Mouse (Mus musculus) testis, postnatal 10 days (tissue): ENCODE data around the gene Gas8.
"Not testable (repeated sequence)": the region's sequence is repeated elsewhere in the genome, so short reads cannot be mapped to it uniquely, and the experiment has no call there.

Experiments
- DNase-seq: peaks from one replicate; pipeline ENCODE4 v3.0.0; 2021; ENCODE audit warnings: low spot score

The Gas8 gene

GRCm38 (mm10) chr8:123518667-123519066 lies at the start of gene Gas8:
Gas8 (plus strand) TSS chr8:123518834.
- DNase-seq, result peak; percentile 92

GRCm38 (mm10) chr8:123472991-123473390 lies 45.6 kb upstream of the Gas8 start:
- DNase-seq, result not testable (repeated sequence)

GRCm38 (mm10) chr8:123474549-123474948 lies 44.1 kb upstream of the Gas8 start:
- DNase-seq, result not testable (repeated sequence)

- no peak for DNase-seq
Observed at GRCm38 (mm10) chr8:123476911-123477736, 41.5 kb upstream of the Gas8 start.

- DNase-seq, result peak; percentile 96
Observed at GRCm38 (mm10) chr8:123477737-123478258, 40.8 kb upstream of the Gas8 start, which contains the start of gene Afg3l1. Afg3l1 (plus strand) TSS chr8:123477903.

- no peak for DNase-seq
Observed at GRCm38 (mm10) chr8:123478456-123479218, 40.0 kb upstream of the Gas8 start.

GRCm38 (mm10) chr8:123482627-123483026 lies 36.0 kb upstream of the Gas8 start:
- DNase-seq, result no peak

- no peak for DNase-seq
Observed at GRCm38 (mm10) chr8:123491280-123492075, 27.2 kb upstream of the Gas8 start.

GRCm38 (mm10) chr8:123492898-123493297 lies 25.7 kb upstream of the Gas8 start:
- DNase-seq, result no peak

- DNase-seq, result no peak
Observed at GRCm38 (mm10) chr8:123497699-123498098, 20.9 kb upstream of the Gas8 start.

- no peak for DNase-seq
Observed at GRCm38 (mm10) chr8:123498963-123499362, 19.7 kb upstream of the Gas8 start.

GRCm38 (mm10) chr8:123499556-123499955 lies 19.1 kb upstream of the Gas8 start:
- DNase-seq, result no peak

- no peak for DNase-seq
Observed at GRCm38 (mm10) chr8:123502192-123502591, 16.4 kb upstream of the Gas8 start.

GRCm38 (mm10) chr8:123503801-123504467 lies 14.7 kb upstream of the Gas8 start:
- DNase-seq, result no peak

- no peak for DNase-seq
Observed at GRCm38 (mm10) chr8:123504591-123505195, 13.9 kb upstream of the Gas8 start.

- no peak for DNase-seq
Observed at GRCm38 (mm10) chr8:123505267-123505666, 13.4 kb upstream of the Gas8 start.

- DNase-seq, result no peak
Observed at GRCm38 (mm10) chr8:123505695-123506094, 12.9 kb upstream of the Gas8 start.

- DNase-seq, result no peak
Observed at GRCm38 (mm10) chr8:123507153-123507552, 11.5 kb upstream of the Gas8 start.

- no peak for DNase-seq
Observed at GRCm38 (mm10) chr8:123510819-123511218, 7.8 kb upstream of the Gas8 start.

- DNase-seq, result no peak
Observed at GRCm38 (mm10) chr8:123514136-123514535, 4.5 kb upstream of the Gas8 start.
